Mouse (Mus musculus): Measurements from ENCODE around the gene Gm10720.
"Not testable (repeated sequence)": the region's sequence is repeated elsewhere in the genome, so short reads cannot be mapped to it uniquely, and the experiment has no call there.

DNA sequence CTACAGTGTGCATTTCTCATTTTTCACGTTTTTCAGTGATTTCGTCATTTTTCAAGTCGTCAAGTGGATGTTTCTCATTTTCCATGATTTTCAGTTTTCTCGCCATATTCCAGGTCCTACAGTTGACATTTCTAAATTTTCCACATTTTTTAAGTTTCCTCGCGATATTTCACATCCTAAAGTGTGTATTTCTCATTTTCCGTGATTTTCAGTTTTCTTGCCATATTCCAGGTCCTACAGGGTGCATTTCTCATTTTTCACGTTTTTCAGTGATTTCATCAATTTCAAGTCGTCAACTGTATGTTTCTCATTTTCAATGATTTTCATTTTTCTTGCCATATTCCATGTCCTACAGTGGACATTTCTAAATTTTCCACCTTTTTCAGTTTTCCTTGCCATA lies 1.7 kb downstream of the Gm10720 start, which contains the start of gene Gm10719:
- not testable (repeated sequence) for TF ChIP-seq CTCF (IDR thresholded peaks at IDR 0.05; ENCODE audit: borderline replicate concordance, extremely low read depth, insufficient read depth, insufficient read length); POLR2A (IDR thresholded peaks at IDR 0.05; ENCODE audit: borderline replicate concordance, extremely low read depth, insufficient read depth, insufficient read length, poor library complexity, severe bottlenecking)
